Mouse (Mus musculus): ENCODE results near the gene Phldb1. TPM values are rescaled to one million over a fixed set of nuclear protein-coding genes. Genes with fewer than 3 reads are reported as not detected.
"Not testable (repeated sequence)": the region's sequence is repeated elsewhere in the genome, so short reads cannot be mapped to it uniquely, and the experiment has no call there.

Phldb1 gene
- total RNA-seq, 2 experiments from 2014 or later: 62.0 to 75.6 TPM

GRCm38 (mm10) chr9:44645481-44645880, 89.5 kb downstream of the Phldb1 start:
- H3K27ac ChIP-seq: no peak overlapping the region
- H3K4me3 ChIP-seq: no peak overlapping the region
- intact Hi-C loops (cut with DNase I): no loop called here
- no peak for DNase-seq (ENCODE audit: extremely low spot score in 1 of 2, low spot score in 2 of 2)
- TF ChIP-seq CTCF (IDR thresholded peaks at IDR 0.05): no peak; the same call in 1 of the 2 replicates

- Histone ChIP-seq H3K4me3 (no peak overlapping the region), H3K27ac (no peak overlapping the region)
- TF ChIP-seq CTCF (IDR thresholded peaks at IDR 0.05): no peak
- intact Hi-C loops (cut with DNase I): no loop called here
- DNase-seq (ENCODE audit: extremely low spot score in 1 of 2, low spot score in 2 of 2): no peak
Measured at GRCm38 (mm10) chr9:44644186-44644585, 90.8 kb downstream of the Phldb1 start.

DNA sequence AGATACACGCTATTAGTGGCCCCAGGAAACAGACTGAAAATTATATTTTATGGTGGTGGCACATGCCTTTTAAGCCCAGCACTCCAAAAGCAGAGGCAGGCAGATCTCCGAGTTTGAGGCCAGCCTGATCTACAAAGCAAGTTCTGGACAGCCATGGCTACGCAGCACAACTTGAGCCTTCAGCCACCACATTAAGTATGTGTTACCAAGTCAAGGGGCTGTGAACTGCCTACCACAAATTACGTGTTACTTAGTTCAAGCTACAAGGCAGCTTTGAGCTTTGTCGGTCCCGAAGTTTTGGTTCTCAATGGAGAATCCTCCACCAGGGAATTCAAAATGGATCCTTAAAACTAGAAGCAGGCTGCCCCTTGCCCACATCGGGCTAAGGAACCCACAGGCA, 91.9 kb downstream of the Phldb1 start:
- Histone ChIP-seq H3K27ac (no peak overlapping the region), H3K4me3 (no peak overlapping the region)
- intact Hi-C loops (cut with DNase I): no loop called here
- no peak for DNase-seq (ENCODE audit: extremely low spot score in 1 of 2, low spot score in 2 of 2)
- TF ChIP-seq CTCF (IDR thresholded peaks at IDR 0.05): no peak

DNA sequence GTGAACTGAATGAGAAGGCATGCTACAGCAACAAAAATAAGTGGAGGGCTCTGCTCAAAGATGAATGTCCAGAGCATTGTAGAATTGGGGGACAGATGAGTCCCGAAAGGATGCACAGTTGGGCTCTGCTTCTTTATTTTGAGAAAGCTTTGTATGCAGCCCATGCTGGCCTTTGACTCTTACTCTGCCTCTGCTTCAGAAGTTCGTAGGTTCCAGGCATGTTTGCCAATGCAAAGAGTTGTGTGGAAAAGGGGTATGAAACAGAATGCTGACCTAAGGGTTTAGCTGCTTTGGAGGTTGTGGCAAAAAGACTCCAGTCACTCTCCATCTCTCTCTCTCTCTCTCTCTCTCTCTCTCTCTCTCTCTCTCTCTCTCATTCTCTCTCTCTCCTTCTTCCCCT, 93.4 kb downstream of the Phldb1 start:
- no peak for TF ChIP-seq CTCF (IDR thresholded peaks at IDR 0.05)
- Histone ChIP-seq H3K4me3 (no peak overlapping the region), H3K27ac (no peak overlapping the region)
- intact Hi-C loops (cut with DNase I): no loop called here
- no peak for DNase-seq (ENCODE audit: extremely low spot score in 1 of 2, low spot score in 2 of 2)

DNA sequence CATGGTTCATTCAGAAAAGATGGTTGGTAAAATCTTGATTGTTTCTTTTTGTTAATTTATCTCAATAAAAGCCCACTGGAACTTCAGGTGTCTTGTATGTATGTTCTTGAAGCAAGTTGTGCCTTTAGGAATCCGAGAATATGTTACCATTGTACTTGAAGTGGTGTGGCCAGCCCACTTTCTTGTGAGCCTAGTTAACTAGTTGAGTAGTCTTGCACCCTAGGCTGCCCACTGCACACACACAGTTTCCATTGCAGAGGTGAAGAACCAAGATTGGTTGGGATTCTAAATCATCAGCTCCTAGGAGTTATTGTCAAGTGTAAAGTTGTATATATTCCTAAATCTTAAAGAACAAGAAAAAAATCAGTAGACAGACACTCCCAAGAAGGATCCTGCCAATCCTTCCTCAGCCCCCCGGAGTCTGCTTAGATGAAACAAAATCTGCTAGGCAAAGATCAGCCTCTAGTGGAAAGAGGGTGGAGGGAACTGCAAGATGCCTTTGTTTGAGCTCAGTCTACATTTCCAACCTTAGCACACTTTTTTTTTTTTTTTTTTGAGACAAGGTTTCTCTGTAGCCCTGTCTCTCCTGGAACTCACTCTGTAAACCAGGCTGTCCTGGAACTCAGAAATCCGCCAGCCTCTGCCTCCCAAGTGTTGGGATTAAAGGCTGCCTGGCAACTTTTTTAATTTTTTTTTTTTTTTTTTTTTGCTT, 94.2 kb downstream of the Phldb1 start:
- H3K4me3 ChIP-seq: no peak overlapping the region
- DNase-seq (ENCODE audit: extremely low spot score in 1 of 2, low spot score in 2 of 2): no peak
- intact Hi-C loops (cut with DNase I): no loop called here
- H3K27ac ChIP-seq: no peak overlapping the region
- no peak for TF ChIP-seq CTCF (IDR thresholded peaks at IDR 0.05)

DNA sequence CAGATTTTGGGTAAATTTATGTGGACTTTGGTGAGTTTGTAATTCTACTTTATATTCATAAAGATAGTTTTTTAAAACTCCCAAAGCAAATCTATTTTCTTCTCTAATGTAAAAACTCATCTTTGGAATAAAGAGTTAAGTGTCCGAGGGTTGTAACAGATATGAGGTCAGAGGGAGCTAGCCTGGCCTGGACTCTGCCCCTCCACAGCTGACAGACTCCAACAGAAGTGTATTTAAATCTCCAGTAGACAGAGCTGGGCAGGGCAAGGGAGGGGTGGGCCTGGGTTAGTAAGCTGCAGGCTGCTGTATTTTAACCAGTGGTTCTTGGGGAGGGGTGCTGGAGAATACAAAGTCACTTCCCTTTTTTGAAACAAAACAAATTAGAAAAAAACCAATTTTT, 95.0 kb downstream of the Phldb1 start:
- H3K27ac ChIP-seq; intact Hi-C loops (cut with DNase I); H3K4me3 ChIP-seq; DNase-seq (ENCODE audit: extremely low spot score in 1 of 2, low spot score in 2 of 2): not testable (repeated sequence)

- not testable (repeated sequence) for H3K4me3 ChIP-seq; H3K27ac ChIP-seq; DNase-seq (ENCODE audit: extremely low spot score in 1 of 2, low spot score in 2 of 2)
- intact Hi-C loops (cut with DNase I): loop anchor here (10.0 kb wide), 1 partner anchor 296 kb away; no protein-coding TSS in a partner anchor
Measured at GRCm38 (mm10) chr9:44638726-44639125, 96.3 kb downstream of the Phldb1 start.

DNA sequence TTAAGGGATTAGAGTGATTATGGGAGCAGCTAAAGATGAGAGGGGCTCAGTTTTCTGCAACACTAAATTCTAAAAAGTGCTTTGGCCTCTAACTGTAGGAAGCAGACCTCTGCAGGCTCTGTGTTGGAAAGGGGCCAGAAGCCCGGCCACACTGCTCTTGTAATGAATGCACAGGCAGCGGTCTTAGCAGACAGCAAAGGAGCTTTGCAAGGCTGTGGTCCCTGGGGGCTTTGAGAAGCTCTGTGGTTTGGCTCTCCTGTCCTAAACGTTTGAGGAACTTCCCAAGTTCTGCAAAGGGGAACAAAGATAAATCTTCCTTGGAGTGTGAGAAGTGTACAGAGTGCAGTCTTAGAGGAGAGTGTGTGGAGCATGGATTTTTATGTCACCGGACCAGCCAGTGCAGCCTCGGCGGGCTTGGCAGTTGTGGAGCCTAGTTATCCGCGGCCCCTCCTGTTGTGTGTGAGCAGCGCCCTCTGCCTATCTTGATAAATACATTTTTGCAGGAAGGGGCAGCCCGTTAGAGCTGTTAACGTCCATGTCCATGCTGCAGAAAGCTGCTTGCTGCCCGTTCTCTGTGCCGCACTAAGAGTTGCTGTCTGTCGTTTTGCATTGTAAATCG, 97.3 kb downstream of the Phldb1 start:
- Histone ChIP-seq H3K4me3 (no peak overlapping the region), H3K27ac (no peak overlapping the region)
- TF ChIP-seq CTCF (IDR thresholded peaks at IDR 0.05): peak; percentile 1
- intact Hi-C loops (cut with DNase I): loop anchor here (10.0 kb wide), 1 partner anchor 297 kb away; no protein-coding TSS in a partner anchor
- DNase-seq (ENCODE audit: extremely low spot score in 1 of 2, low spot score in 2 of 2): no peak

Other genes starting within 250 kb of the Phldb1 start
- gene Cxcr5, start 173.3 kb downstream of the Phldb1 start, total RNA-seq (2021): not detected
- 100 to 1,000 TPM; 145 to 148 TPM for gene Ddx6, start 130.3 kb downstream of the Phldb1 start, total RNA-seq (2021)
- under 1 TPM in 1 of 2 experiments, not detected in 1; 0.16 TPM for gene Treh, start 62.0 kb downstream of the Phldb1 start, total RNA-seq (2021)
- 100 to 1,000 TPM in 1 of 2 experiments, 10 to 100 TPM in 1; 78.3 to 102 TPM for gene Arcn1, start 32.6 kb upstream of the Phldb1 start, total RNA-seq (2021)
- gene Ift46, start 32.7 kb upstream of the Phldb1 start, total RNA-seq (2021): 10 to 100 TPM; 60.7 to 67.5 TPM
- 10 to 100 TPM; 54.4 to 62.8 TPM for gene Tmem25, start 64.1 kb upstream of the Phldb1 start, total RNA-seq (2021)
- 1 to 10 TPM in 1 of 2 experiments, under 1 TPM in 1; 0.54 to 1.1 TPM for gene Ttc36, start 67.9 kb upstream of the Phldb1 start, total RNA-seq (2021)
- 10 to 100 TPM; 81.5 to 97.4 TPM for gene Kmt2a, start 146.1 kb upstream of the Phldb1 start, total RNA-seq (2021)
- gene Atp5l, start 185.5 kb upstream of the Phldb1 start, total RNA-seq (2021): 100 to 1,000 TPM; 302 to 340 TPM
- gene Ube4a, start 230.4 kb upstream of the Phldb1 start, total RNA-seq (2021): 10 to 100 TPM; 66.4 to 68.0 TPM
- not detected for gene Cd3g, start 245.2 kb upstream of the Phldb1 start, total RNA-seq (2021)
- gene Cd3d, start 246.6 kb upstream of the Phldb1 start, total RNA-seq (2021): not detected

All from left cerebral cortex, adult 2 months (tissue).